Comparison of ENCODE assay signal across 18 mouse cellular contexts in genomic region chr8:61901028-61901717, GRCm38 (mm10). TPM values are rescaled to one million over a fixed set of nuclear protein-coding genes. Genes with fewer than 3 reads are reported as not detected.
A peak's percentile ranks its signal among the peaks of the same experiment; 100 is the strongest.
DNase-seq lines count a peak whose midpoint lies in the region; ATAC-seq lines count a peak whose summit lies in the region.
"Had no signal": no experiment of that assay in that cellular context is flagged by ENCODE, and none has a peak within 500 bp of the region (broad histone marks: within the 10 kb centered on the region; RNA-seq: fewer than 3 reads in every experiment).

No protein-coding gene starts in this region.

- WGBS in forebrain, embryonic 14.5 days: 30% methylated on average over 6 of the region's 6 CpGs
- 22% methylated on average over 6 of the region's 6 CpGs for WGBS in forebrain, embryonic 15.5 days
- 36% methylated on average over 6 of the region's 6 CpGs for WGBS in heart, embryonic 15.5 days
- WGBS in neural tube, embryonic 11.5 days: 42% methylated on average over 6 of the region's 6 CpGs
- 29% methylated on average over 6 of the region's 6 CpGs for WGBS in neural tube, embryonic 13.5 days
- WGBS in intestine, embryonic 15.5 days: 72% methylated on average over 6 of the region's 6 CpGs

- intact Hi-C loops in heart, postnatal 36 days (cut with DNase I): loop anchor here (2.0 kb wide), 1 partner anchor 20 kb away; no protein-coding TSS in a partner anchor

- no peak overlapping the region for H3K4me3 ChIP-seq in forebrain, embryonic 14.5 days (ENCODE audit: low read depth, low read length)
- no peak overlapping the region for H3K4me3 ChIP-seq in forebrain, embryonic 15.5 days
- H3K4me3 ChIP-seq in heart, embryonic 15.5 days: peak overlapping the region; percentile 51
- H3K4me3 ChIP-seq in neural tube, embryonic 11.5 days (ENCODE audit: low read depth, low read length): no peak overlapping the region
- H3K4me3 ChIP-seq in neural tube, embryonic 13.5 days: no peak overlapping the region
- H3K4me3 ChIP-seq in intestine, embryonic 15.5 days (replicated peaks): no peak overlapping the region
- H3K4me3 ChIP-seq: embryonic facial prominence, embryonic 12.5 days; limb, embryonic 12.5 days had no signal

- H3K4me2 ChIP-seq in forebrain, embryonic 14.5 days (ENCODE audit: low read length): no peak overlapping the region
- no peak overlapping the region for H3K4me2 ChIP-seq in forebrain, embryonic 15.5 days (replicated peaks)
- H3K4me2 ChIP-seq in heart, embryonic 15.5 days: peak overlapping the region; percentile 56
- no peak overlapping the region for H3K4me2 ChIP-seq in neural tube, embryonic 11.5 days (ENCODE audit: low read depth)
- no peak overlapping the region for H3K4me2 ChIP-seq in neural tube, embryonic 13.5 days
- no peak overlapping the region for H3K4me2 ChIP-seq in intestine, embryonic 15.5 days (replicated peaks)
- H3K4me2 ChIP-seq: embryonic facial prominence, embryonic 12.5 days; limb, embryonic 12.5 days had no signal

- ATAC-seq in forebrain, embryonic 14.5 days: no peak
- ATAC-seq in forebrain, embryonic 15.5 days (replicated peaks): no peak
- ATAC-seq in heart, embryonic 15.5 days (replicated peaks; ENCODE audit: insufficient number of reproducible peaks, insufficient read depth, low FRiP score, low read depth): no peak
- peak; percentile 48; the same call in 1 of the 2 replicates for ATAC-seq in neural tube, embryonic 11.5 days (ENCODE audit: insufficient read depth, low FRiP score, low TSS enrichment)
- peak; percentile 19; the same call in 1 of the 2 replicates for ATAC-seq in neural tube, embryonic 13.5 days (ENCODE audit: low read depth)
- no peak for ATAC-seq in intestine, embryonic 15.5 days

- no peaks in the 10 kb centered on the region for H3K4me1 ChIP-seq in forebrain, embryonic 14.5 days (ENCODE audit: control insufficient read depth, insufficient read depth, low read length)
- 0 out of 2 replicates have a peak, but pooled peaks cover 2% of the 10 kb centered on the region for H3K4me1 ChIP-seq in forebrain, embryonic 15.5 days
- peaks cover 12% of the 10 kb centered on the region; the same call in 1 of the 2 replicates for H3K4me1 ChIP-seq in heart, embryonic 15.5 days (replicated peaks)
- no peaks in the 10 kb centered on the region for H3K4me1 ChIP-seq in neural tube, embryonic 11.5 days (ENCODE audit: control insufficient read depth, insufficient read depth, low read length)
- no peaks in the 10 kb centered on the region for H3K4me1 ChIP-seq in neural tube, embryonic 13.5 days (replicated peaks)
- no peaks in the 10 kb centered on the region for H3K4me1 ChIP-seq in intestine, embryonic 15.5 days (replicated peaks)
- H3K4me1 ChIP-seq: embryonic facial prominence, embryonic 12.5 days; limb, embryonic 12.5 days had no signal

- no peaks in the 10 kb centered on the region for H3K9me3 ChIP-seq in forebrain, embryonic 14.5 days (replicated peaks; ENCODE audit: control insufficient read depth, low read length)
- H3K9me3 ChIP-seq in forebrain, embryonic 15.5 days: no peaks in the 10 kb centered on the region
- H3K9me3 ChIP-seq in heart, embryonic 15.5 days (replicated peaks): no peaks in the 10 kb centered on the region
- no peaks in the 10 kb centered on the region for H3K9me3 ChIP-seq in neural tube, embryonic 11.5 days (ENCODE audit: control insufficient read depth, low read length)
- H3K9me3 ChIP-seq in neural tube, embryonic 13.5 days: no peaks in the 10 kb centered on the region
- no peaks in the 10 kb centered on the region for H3K9me3 ChIP-seq in intestine, embryonic 15.5 days
- H3K9me3 ChIP-seq: embryonic facial prominence, embryonic 12.5 days; limb, embryonic 12.5 days had no signal

- H3K36me3 ChIP-seq in forebrain, embryonic 14.5 days (ENCODE audit: control insufficient read depth, insufficient read depth, low read length): no peaks in the 10 kb centered on the region
- H3K36me3 ChIP-seq in forebrain, embryonic 15.5 days: no peaks in the 10 kb centered on the region
- peaks cover 4% of the 10 kb centered on the region; the same call in 1 of the 2 replicates for H3K36me3 ChIP-seq in heart, embryonic 15.5 days
- no peaks in the 10 kb centered on the region for H3K36me3 ChIP-seq in neural tube, embryonic 11.5 days (ENCODE audit: control insufficient read depth, insufficient read depth, low read length)
- H3K36me3 ChIP-seq in neural tube, embryonic 13.5 days: no peaks in the 10 kb centered on the region
- no peaks in the 10 kb centered on the region for H3K36me3 ChIP-seq in intestine, embryonic 15.5 days
- H3K36me3 ChIP-seq: embryonic facial prominence, embryonic 12.5 days; limb, embryonic 12.5 days had no signal

- no peak overlapping the region for H3K9ac ChIP-seq in forebrain, embryonic 14.5 days (ENCODE audit: low read length)
- H3K9ac ChIP-seq in forebrain, embryonic 15.5 days (replicated peaks): no peak overlapping the region
- H3K9ac ChIP-seq in heart, embryonic 15.5 days: peak overlapping the region; percentile 58
- H3K9ac ChIP-seq in neural tube, embryonic 11.5 days (ENCODE audit: low read length): no peak overlapping the region
- no peak overlapping the region for H3K9ac ChIP-seq in neural tube, embryonic 13.5 days
- H3K9ac ChIP-seq in intestine, embryonic 15.5 days: no peak overlapping the region
- H3K9ac ChIP-seq: embryonic facial prominence, embryonic 12.5 days; limb, embryonic 12.5 days; liver, embryonic 14.5 days had no signal

- H3K27me3 ChIP-seq in forebrain, embryonic 14.5 days (replicated peaks; ENCODE audit: control insufficient read depth, insufficient read depth, low read length): no peaks in the 10 kb centered on the region
- H3K27me3 ChIP-seq in forebrain, embryonic 15.5 days: no peaks in the 10 kb centered on the region
- H3K27me3 ChIP-seq in heart, embryonic 15.5 days: no peaks in the 10 kb centered on the region
- no peaks in the 10 kb centered on the region for H3K27me3 ChIP-seq in neural tube, embryonic 11.5 days (ENCODE audit: control insufficient read depth, insufficient read depth, low read length)
- no peaks in the 10 kb centered on the region for H3K27me3 ChIP-seq in neural tube, embryonic 13.5 days
- no peaks in the 10 kb centered on the region for H3K27me3 ChIP-seq in intestine, embryonic 15.5 days (replicated peaks)
- H3K27me3 ChIP-seq: CH12.LX; embryonic facial prominence, embryonic 12.5 days; limb, embryonic 12.5 days had no signal

- peak; percentile 17 for DNase-seq in forebrain, embryonic 14.5 days (ENCODE audit: low spot score)
- no peak for DNase-seq in heart, postnatal 36 days
- DNase-seq in neural tube, embryonic 11.5 days (ENCODE audit: low spot score): peak; percentile 16
- DNase-seq in neural tube, embryonic 10.5 days (ENCODE audit: extremely low spot score, low spot score): no peak
- DNase-seq: cerebellum, adult 11-12 months; cerebellum, postnatal 25 days; kidney, adult 8-10 months; kidney, postnatal 25 days; layer of hippocampus, adult 9-11 months; right cerebral cortex, postnatal 14 days had no signal

- no peak overlapping the region for H3K27ac ChIP-seq in forebrain, embryonic 14.5 days (ENCODE audit: low read depth, low read length)
- no peak overlapping the region for H3K27ac ChIP-seq in forebrain, embryonic 15.5 days (replicated peaks)
- H3K27ac ChIP-seq in heart, embryonic 15.5 days: peak overlapping the region; percentile 85
- H3K27ac ChIP-seq in neural tube, embryonic 11.5 days (ENCODE audit: low read depth, low read length): no peak overlapping the region
- H3K27ac ChIP-seq in neural tube, embryonic 13.5 days (replicated peaks): no peak overlapping the region
- H3K27ac ChIP-seq in intestine, embryonic 15.5 days: no peak overlapping the region
- H3K27ac ChIP-seq: embryonic facial prominence, embryonic 12.5 days; limb, embryonic 12.5 days; liver, embryonic 14.5 days had no signal

RNA-seq across cellular contexts. Expression of gene Palld, which starts 1.3 kb away (rescaled TPM):
- 14.3 and 15.9 TPM in 2 replicates for polyA plus RNA-seq in forebrain, embryonic 14.5 days (2014; fragmentation: Nextera tagmentation; extraction: Ambion mirVana)
- 19.0 and 19.4 TPM in 2 replicates for polyA plus RNA-seq in forebrain, embryonic 15.5 days (2015; fragmentation: Nextera tagmentation; extraction: Ambion mirVana)
- polyA plus RNA-seq in heart, embryonic 15.5 days (2015; fragmentation: Nextera tagmentation; extraction: Ambion mirVana): 173 and 181 TPM in 2 replicates
- 100 to 1,000 TPM; 211 to 235 TPM for total RNA-seq in heart, postnatal 36 days (2021)
- polyA plus RNA-seq in neural tube, embryonic 11.5 days (2014; fragmentation: Nextera tagmentation; extraction: Ambion mirVana): 54.7 and 57.8 TPM in 2 replicates
- polyA plus RNA-seq in neural tube, embryonic 13.5 days (2015; fragmentation: Nextera tagmentation; extraction: Ambion mirVana): 24.0 and 32.6 TPM in 2 replicates
- 76.0 and 81.9 TPM in 2 replicates for polyA plus RNA-seq in intestine, embryonic 15.5 days (2015; fragmentation: Nextera tagmentation; extraction: Ambion mirVana)

RNA-seq across cellular contexts. Expression of gene Ddx60, which starts 26.7 kb away (rescaled TPM):
- polyA plus RNA-seq in forebrain, embryonic 14.5 days (2014; fragmentation: Nextera tagmentation; extraction: Ambion mirVana): 0.29 and 0.31 TPM in 2 replicates
- polyA plus RNA-seq in forebrain, embryonic 15.5 days (2015; fragmentation: Nextera tagmentation; extraction: Ambion mirVana): 0.33 and 0.45 TPM in 2 replicates
- polyA plus RNA-seq in heart, embryonic 15.5 days (2015; fragmentation: Nextera tagmentation; extraction: Ambion mirVana): 2.1 and 2.7 TPM in 2 replicates
- 1 to 10 TPM; 1.3 to 3.1 TPM for total RNA-seq in heart, postnatal 36 days (2021)
- 0.05 and 0.28 TPM in 2 replicates for polyA plus RNA-seq in neural tube, embryonic 11.5 days (2014; fragmentation: Nextera tagmentation; extraction: Ambion mirVana)
- polyA plus RNA-seq in neural tube, embryonic 13.5 days (2015; fragmentation: Nextera tagmentation; extraction: Ambion mirVana): 0.39 and 0.55 TPM in 2 replicates
- 0.56 and 1.5 TPM in 2 replicates for polyA plus RNA-seq in intestine, embryonic 15.5 days (2015; fragmentation: Nextera tagmentation; extraction: Ambion mirVana)

Comparison
In these comparisons a context has a peak if more than half of its experiments do, and no peak if none do; other contexts are left out.
1. DNase-seq: peak in forebrain, embryonic 14.5 days (single experiment) and neural tube, embryonic 11.5 days (single experiment); none in heart, postnatal 36 days (0 of 2) and neural tube, embryonic 10.5 days (single experiment).
2. ATAC-seq: peak in neural tube, embryonic 11.5 days (single experiment) and neural tube, embryonic 13.5 days (single experiment); none in forebrain, embryonic 14.5 days (single experiment), forebrain, embryonic 15.5 days (single experiment), heart, embryonic 15.5 days (single experiment) and intestine, embryonic 15.5 days (single experiment).